Mouse (Mus musculus): ENCODE data around the gene Tmem178. TPM values are rescaled to one million over a fixed set of nuclear protein-coding genes. Genes with fewer than 3 reads are reported as not detected.

Tmem178 gene
- total RNA-seq, 2 experiments from 2014 or later = 108 to 141 TPM

GRCm38 (mm10) chr17:81001010-81001409 lies 56.6 kb downstream of the Tmem178 start:
- Histone ChIP-seq H3K4me3 (no peak overlapping the region), H3K27ac (no peak overlapping the region)
- DNase-seq (ENCODE audit: extremely low spot score in 1 of 2, low spot score in 2 of 2) = no peak
- no peak for TF ChIP-seq CTCF (IDR thresholded peaks at IDR 0.05)
- intact Hi-C loops (cut with DNase I) = no loop called here

DNA sequence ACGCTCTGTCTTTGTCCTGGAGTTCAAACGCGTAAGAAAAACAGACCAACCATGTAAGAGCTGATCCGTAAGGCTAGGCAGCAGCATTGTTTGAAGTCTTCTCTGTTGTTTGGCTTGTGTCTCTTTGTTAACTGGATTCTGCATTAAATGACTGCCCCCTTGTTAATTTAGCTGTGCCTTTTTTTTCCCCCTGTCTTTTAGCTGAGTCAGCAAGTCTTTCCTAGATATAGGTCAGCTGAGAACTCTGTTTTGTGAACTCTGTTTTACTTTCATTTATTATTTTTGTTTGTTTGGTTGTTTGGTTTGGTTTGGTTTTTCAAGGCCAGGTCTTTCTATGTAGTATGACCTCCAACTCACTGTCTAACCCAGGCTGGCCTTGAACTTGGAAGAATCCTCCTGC lies 57.2 kb downstream of the Tmem178 start:
- H3K27ac ChIP-seq = no peak overlapping the region
- intact Hi-C loops (cut with DNase I) = no loop called here
- TF ChIP-seq CTCF (IDR thresholded peaks at IDR 0.05) = no peak
- no peak overlapping the region for H3K4me3 ChIP-seq
- no peak for DNase-seq (ENCODE audit: extremely low spot score in 1 of 2, low spot score in 2 of 2)

DNA sequence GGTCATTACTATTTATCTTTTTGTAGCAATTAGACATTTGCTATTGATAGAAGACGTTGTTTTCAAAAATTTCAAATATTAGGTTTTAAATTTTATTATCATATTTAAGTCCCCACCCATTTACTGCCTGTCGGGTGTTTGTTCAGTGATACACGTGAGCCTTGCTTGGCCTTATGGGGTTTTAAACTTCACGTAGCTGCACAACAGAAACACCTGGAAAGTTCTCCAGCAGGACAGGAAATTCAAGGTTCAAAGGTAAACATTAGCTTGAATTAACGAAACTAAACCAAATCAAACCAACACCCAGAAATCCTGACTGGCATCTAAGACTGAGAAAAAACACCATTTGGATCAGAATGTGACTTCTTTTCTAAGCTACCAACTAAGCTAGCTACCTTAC lies 57.7 kb downstream of the Tmem178 start:
- Histone ChIP-seq H3K4me3 (no peak overlapping the region), H3K27ac (no peak overlapping the region)
- DNase-seq (ENCODE audit: extremely low spot score in 1 of 2, low spot score in 2 of 2) = no peak
- TF ChIP-seq CTCF (IDR thresholded peaks at IDR 0.05) = no peak
- intact Hi-C loops (cut with DNase I) = no loop called here

GRCm38 (mm10) chr17:81004454-81004853 lies 60.0 kb downstream of the Tmem178 start:
- DNase-seq (ENCODE audit: extremely low spot score in 1 of 2, low spot score in 2 of 2) = no peak
- no peak for TF ChIP-seq CTCF (IDR thresholded peaks at IDR 0.05)
- intact Hi-C loops (cut with DNase I) = no loop called here
- Histone ChIP-seq H3K27ac (no peak overlapping the region), H3K4me3 (no peak overlapping the region)

DNA sequence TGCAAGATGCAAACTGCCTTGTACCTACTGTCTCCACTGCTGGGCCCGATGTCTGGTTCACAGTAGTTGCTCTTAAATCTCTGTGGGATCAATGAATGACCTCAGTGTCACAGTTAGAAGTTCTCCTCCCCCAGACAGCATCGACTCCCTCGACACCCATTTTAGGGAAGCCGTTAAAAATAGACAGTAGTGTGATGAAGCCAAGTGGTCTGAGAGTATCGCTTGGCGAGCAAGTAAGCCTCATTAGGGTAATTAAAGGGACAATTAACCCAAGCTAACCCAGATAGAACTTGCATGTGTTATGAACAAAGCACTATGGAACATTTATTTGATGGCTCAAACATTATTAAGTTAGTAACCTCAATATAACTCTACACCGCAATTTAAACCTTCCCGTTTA lies 60.9 kb downstream of the Tmem178 start:
- DNase-seq (ENCODE audit: extremely low spot score in 1 of 2, low spot score in 2 of 2) = no peak
- intact Hi-C loops (cut with DNase I) = no loop called here
- no peak overlapping the region for H3K4me3 ChIP-seq
- H3K27ac ChIP-seq = no peak overlapping the region
- no peak for TF ChIP-seq CTCF (IDR thresholded peaks at IDR 0.05)

GRCm38 (mm10) chr17:81009112-81009511 lies 64.7 kb downstream of the Tmem178 start:
- intact Hi-C loops (cut with DNase I) = no loop called here
- Histone ChIP-seq H3K27ac (no peak overlapping the region), H3K4me3 (no peak overlapping the region)
- no peak for TF ChIP-seq CTCF (IDR thresholded peaks at IDR 0.05)
- no peak for DNase-seq (ENCODE audit: extremely low spot score in 1 of 2, low spot score in 2 of 2)

DNA sequence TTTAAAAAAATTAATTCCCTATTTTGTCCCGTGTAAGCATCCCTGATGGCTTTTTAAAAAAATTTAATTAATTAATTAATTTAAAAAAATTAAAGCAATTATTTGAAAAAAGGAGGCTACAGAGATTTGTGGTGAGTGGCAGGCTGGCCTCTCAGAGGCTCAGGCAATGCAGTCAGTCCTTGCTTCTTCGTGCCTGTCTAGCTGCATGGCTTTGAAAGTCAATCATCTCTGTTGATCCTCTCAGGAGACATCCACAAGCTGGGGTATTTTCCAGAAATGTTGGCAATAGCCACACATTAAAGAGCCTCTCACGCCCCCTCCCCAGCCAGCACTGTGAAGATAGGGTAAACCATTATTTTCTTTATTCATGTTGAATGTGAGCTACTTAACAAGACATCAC lies 65.8 kb downstream of the Tmem178 start:
- H3K4me3 ChIP-seq = no peak overlapping the region
- intact Hi-C loops (cut with DNase I) = loop anchor here (5.0 kb wide), 1 partner anchor 388 kb away; no protein-coding TSS in a partner anchor
- no peak for TF ChIP-seq CTCF (IDR thresholded peaks at IDR 0.05)
- 0 out of 2 replicates have a peak overlapping the region, but pooled peaks have one; percentile 26 for H3K27ac ChIP-seq
- no peak for DNase-seq (ENCODE audit: extremely low spot score in 1 of 2, low spot score in 2 of 2)

- DNase-seq (ENCODE audit: extremely low spot score in 1 of 2, low spot score in 2 of 2) = peak in 1 of 2 experiments; percentile 28
- intact Hi-C loops (cut with DNase I) = loop anchor here (5.0 kb wide), 1 partner anchor 389 kb away; no protein-coding TSS in a partner anchor
- Histone ChIP-seq H3K4me3 (peak overlapping the region; percentile 9; the same call in 1 of the 2 replicates), H3K27ac (peak overlapping the region; percentile 58)
- no peak for TF ChIP-seq CTCF (IDR thresholded peaks at IDR 0.05)
These were observed 66.6 kb downstream of the Tmem178 start for GRCm38 (mm10) chr17:81010844-81011685.

DNA sequence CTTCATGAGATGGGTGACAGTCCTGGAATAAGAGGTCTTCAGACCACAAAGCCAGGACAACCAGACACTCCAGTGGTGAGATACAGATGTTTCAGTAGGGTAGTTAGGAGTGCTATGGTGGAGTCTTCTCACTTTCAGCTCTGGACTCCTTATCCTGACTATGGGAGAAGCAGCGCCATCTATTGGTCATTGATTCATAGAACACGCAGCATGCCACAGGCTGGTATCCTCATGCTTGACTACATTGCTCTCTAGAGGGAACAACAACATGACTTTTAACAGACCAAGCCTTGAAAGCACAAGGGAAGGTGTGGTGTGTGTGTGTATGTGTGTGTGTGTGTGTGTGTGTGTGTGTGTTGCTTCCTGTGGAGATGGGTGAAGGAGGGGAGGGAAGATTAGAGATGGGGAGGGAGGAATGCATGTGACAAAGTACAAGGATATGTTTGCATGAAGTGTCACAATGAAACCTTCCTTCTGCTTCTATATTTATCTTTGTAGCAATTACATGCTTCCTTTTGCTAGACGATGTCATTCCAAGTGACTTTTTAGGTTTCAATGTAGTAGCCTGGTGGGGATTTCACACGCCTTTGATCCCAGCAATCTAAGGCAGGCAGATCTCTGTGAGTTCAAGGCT lies 71.5 kb downstream of the Tmem178 start:
- no peak overlapping the region for H3K27ac ChIP-seq
- TF ChIP-seq CTCF (IDR thresholded peaks at IDR 0.05) = peak; percentile 63
- H3K4me3 ChIP-seq = no peak overlapping the region
- intact Hi-C loops (cut with DNase I) = no loop called here
- DNase-seq (ENCODE audit: extremely low spot score in 1 of 2, low spot score in 2 of 2) = peak in 1 of 2 experiments; percentile 47

DNA sequence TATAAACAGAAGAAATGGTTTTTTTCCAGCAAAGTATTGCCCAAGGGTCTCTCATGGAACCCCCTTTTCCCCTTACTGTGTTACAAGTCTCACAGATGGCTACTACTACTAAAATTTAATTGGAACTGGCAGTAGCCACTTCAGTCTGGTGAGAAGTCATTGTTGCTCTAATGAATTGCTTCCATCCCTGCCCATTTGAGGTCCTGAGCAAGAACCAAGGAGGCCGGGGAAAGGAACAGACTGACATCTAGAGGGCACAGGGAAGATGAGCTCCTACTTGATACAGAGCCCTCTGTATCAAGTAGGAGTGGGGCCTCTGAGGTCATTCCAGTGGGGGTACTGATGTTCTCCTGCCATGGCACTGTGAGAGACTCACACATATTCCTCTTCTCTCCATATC lies 72.7 kb downstream of the Tmem178 start:
- no peak overlapping the region for H3K4me3 ChIP-seq
- intact Hi-C loops (cut with DNase I) = no loop called here
- TF ChIP-seq CTCF (IDR thresholded peaks at IDR 0.05) = peak; percentile 17
- no peak for DNase-seq (ENCODE audit: extremely low spot score in 1 of 2, low spot score in 2 of 2)
- H3K27ac ChIP-seq = no peak overlapping the region

DNA sequence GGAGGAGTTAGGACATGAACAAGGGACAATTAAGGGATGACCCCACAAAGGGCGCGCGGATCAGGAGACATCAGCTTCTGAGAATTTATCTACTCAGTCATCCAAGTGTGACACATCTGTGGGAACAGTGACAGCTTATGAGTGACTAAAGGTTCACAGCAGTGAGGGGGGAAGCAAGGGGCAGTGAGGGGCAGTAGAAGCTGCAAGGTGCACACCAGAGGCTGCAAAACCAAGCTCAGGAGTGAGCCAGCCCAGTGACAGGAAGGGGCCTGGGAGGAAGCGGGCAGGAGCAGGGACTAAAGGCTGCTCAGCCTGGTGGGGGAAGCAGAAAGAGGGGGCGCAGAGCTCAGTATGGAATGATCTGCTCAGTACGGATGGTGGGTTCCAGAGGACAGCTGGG lies 82.9 kb downstream of the Tmem178 start:
- no peak overlapping the region for H3K27ac ChIP-seq
- no peak for DNase-seq (ENCODE audit: extremely low spot score in 1 of 2, low spot score in 2 of 2)
- H3K4me3 ChIP-seq = no peak overlapping the region
- intact Hi-C loops (cut with DNase I) = no loop called here
- no peak for TF ChIP-seq CTCF (IDR thresholded peaks at IDR 0.05)

DNA sequence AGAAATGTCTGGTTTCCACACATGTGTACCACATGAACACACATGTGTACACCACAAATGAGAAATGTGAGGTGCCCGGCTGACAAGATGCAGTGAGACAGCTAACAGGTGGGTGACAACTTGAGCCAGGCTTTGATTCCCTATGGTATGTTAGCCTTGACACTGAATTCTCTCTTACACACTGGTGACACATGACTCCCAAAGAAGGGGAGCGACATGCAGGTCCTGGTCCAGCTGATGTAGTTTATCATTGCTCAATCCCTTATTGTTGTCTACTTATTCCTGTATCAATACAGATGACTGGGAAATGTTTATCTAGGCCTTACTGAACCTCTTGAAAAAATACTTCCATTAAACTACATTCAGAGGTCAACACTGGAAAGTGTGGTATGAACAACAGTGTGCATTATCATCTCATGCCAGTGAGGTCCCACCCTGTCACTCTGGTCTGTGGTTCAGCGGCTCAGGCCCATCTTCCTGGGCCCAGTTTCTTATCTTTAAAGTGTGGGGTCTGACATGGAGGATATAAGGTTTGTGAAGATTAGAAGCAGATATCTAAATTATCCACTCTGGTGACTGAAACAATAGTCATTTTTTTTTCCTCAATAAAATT lies 87.5 kb downstream of the Tmem178 start:
- Histone ChIP-seq H3K27ac (no peak overlapping the region), H3K4me3 (no peak overlapping the region)
- DNase-seq (ENCODE audit: extremely low spot score in 1 of 2, low spot score in 2 of 2) = no peak
- intact Hi-C loops (cut with DNase I) = no loop called here
- no peak for TF ChIP-seq CTCF (IDR thresholded peaks at IDR 0.05)
